Mouse (Mus musculus): ENCODE data around the gene Chchd6. TPM values are rescaled to one million over a fixed set of nuclear protein-coding genes. Genes with fewer than 3 reads are reported as not detected.

The Chchd6 gene
- polyA plus RNA-seq (2015; fragmentation: Nextera tagmentation; extraction: Ambion mirVana), result 48.9 and 49.4 TPM in 2 replicates

- no peak within 1 kb of the TSS for H3K27ac ChIP-seq
- H3K27me3 ChIP-seq, result no peaks in the 10 kb centered on the region
- H3K9ac ChIP-seq, result peak within 1 kb of the TSS; percentile 57
- H3K4me2 ChIP-seq, result peak within 1 kb of the TSS; percentile 72
- peak within 1 kb of the TSS; percentile 79 for H3K4me3 ChIP-seq
- H3K9me3 ChIP-seq, result no peaks in the 10 kb centered on the region
- H3K36me3 ChIP-seq, result no peaks in the 10 kb centered on the region
- peak; percentile 99 for ATAC-seq (ENCODE audit: insufficient number of reproducible peaks, low FRiP score, low TSS enrichment, low read depth)
- 0 out of 2 replicates have a peak, but pooled peaks cover 3% of the 10 kb centered on the region for H3K4me1 ChIP-seq
- under 1% methylated on average over 56 of the region's 56 CpGs for WGBS
Measured at GRCm38 (mm10) chr6:89595018-89595776, at the start of gene Chchd6. TSS of gene Chchd6 (minus strand) at chr6:89595652.

GRCm38 (mm10) chr6:89644271-89645075 is 49.0 kb upstream of the Chchd6 start:
- WGBS, result under 1% methylated on average over 40 of the region's 41 CpGs
- Histone ChIP-seq H3K4me1 (peaks cover 7% of the 10 kb centered on the region; the same call in 1 of the 2 replicates), H3K4me2 (peak overlapping the region; percentile 95), H3K9me3 (no peaks in the 10 kb centered on the region), H3K27me3 (no peaks in the 10 kb centered on the region), H3K27ac (peak overlapping the region; percentile 87), H3K36me3 (no peaks in the 10 kb centered on the region), H3K9ac (peak overlapping the region; percentile 55), H3K4me3 (peak overlapping the region; percentile 76)
- ATAC-seq (ENCODE audit: insufficient number of reproducible peaks, low FRiP score, low TSS enrichment, low read depth), result peak; percentile 91

- WGBS, result under 1% methylated on average over 51 of the region's 51 CpGs
- Histone ChIP-seq H3K4me2 (peak within 1 kb of the TSS; percentile 95), H3K9ac (peak within 1 kb of the TSS; percentile 55), H3K27me3 (no peaks in the 10 kb centered on the region), H3K9me3 (no peaks in the 10 kb centered on the region), H3K36me3 (no peaks in the 10 kb centered on the region), H3K4me1 (peaks cover 10% of the 10 kb centered on the region; the same call in 1 of the 2 replicates), H3K27ac (peak within 1 kb of the TSS; percentile 87), H3K4me3 (peak within 1 kb of the TSS; percentile 76)
- ATAC-seq (ENCODE audit: insufficient number of reproducible peaks, low FRiP score, low TSS enrichment, low read depth), result peak; percentile 86
Measured at GRCm38 (mm10) chr6:89643798-89644270, 48.4 kb upstream of the Chchd6 start, which contains the start of gene Txnrd3. TSS of gene Txnrd3 (plus strand) at chr6:89643988.

- Histone ChIP-seq H3K9ac (no peak overlapping the region), H3K36me3 (no peaks in the 10 kb centered on the region), H3K4me1 (peaks cover 14% of the 10 kb centered on the region), H3K4me3 (no peak overlapping the region), H3K4me2 (no peak overlapping the region), H3K9me3 (no peaks in the 10 kb centered on the region), H3K27me3 (no peaks in the 10 kb centered on the region), H3K27ac (peak overlapping the region; percentile 61; the same call in 1 of the 2 replicates)
- no peak for ATAC-seq (ENCODE audit: insufficient number of reproducible peaks, low FRiP score, low TSS enrichment, low read depth)
- WGBS, result 32% methylated on average over 2 of the region's 2 CpGs
Measured at GRCm38 (mm10) chr6:89639025-89639424, 43.6 kb upstream of the Chchd6 start.

- Histone ChIP-seq H3K4me3 (no peak overlapping the region), H3K9me3 (no peaks in the 10 kb centered on the region), H3K9ac (no peak overlapping the region), H3K27me3 (no peaks in the 10 kb centered on the region), H3K4me2 (no peak overlapping the region), H3K4me1 (peaks cover 15% of the 10 kb centered on the region), H3K36me3 (no peaks in the 10 kb centered on the region), H3K27ac (no peak overlapping the region)
- 68% methylated on average over 4 of the region's 4 CpGs for WGBS
- ATAC-seq (ENCODE audit: insufficient number of reproducible peaks, low FRiP score, low TSS enrichment, low read depth), result no peak
Measured at GRCm38 (mm10) chr6:89637977-89638376, 42.5 kb upstream of the Chchd6 start.

- no peak overlapping the region for H3K4me2 ChIP-seq
- peaks cover 14% of the 10 kb centered on the region for H3K4me1 ChIP-seq
Measured at GRCm38 (mm10) chr6:89634400-89634799, 38.9 kb upstream of the Chchd6 start.

GRCm38 (mm10) chr6:89633115-89633514 is 37.7 kb upstream of the Chchd6 start:
- no peaks in the 10 kb centered on the region for H3K27me3 ChIP-seq
- no peak overlapping the region for H3K4me3 ChIP-seq
- H3K27ac ChIP-seq, result no peak overlapping the region
- peaks cover 11% of the 10 kb centered on the region for H3K4me1 ChIP-seq
- ATAC-seq (ENCODE audit: insufficient number of reproducible peaks, low FRiP score, low TSS enrichment, low read depth), result no peak
- no peak overlapping the region for H3K9ac ChIP-seq
- WGBS, result 67% methylated on average over 7 of the region's 7 CpGs
- no peaks in the 10 kb centered on the region for H3K36me3 ChIP-seq
- H3K4me2 ChIP-seq, result no peak overlapping the region
- H3K9me3 ChIP-seq, result no peaks in the 10 kb centered on the region

More at GRCm38 (mm10) chr6:89634400-89634799, 38.9 kb upstream of the Chchd6 start:
- H3K36me3 ChIP-seq, result no peaks in the 10 kb centered on the region
- 33% methylated on average over 8 of the region's 8 CpGs for WGBS
- H3K9me3 ChIP-seq, result no peaks in the 10 kb centered on the region
- H3K27me3 ChIP-seq, result no peaks in the 10 kb centered on the region
- H3K27ac ChIP-seq, result no peak overlapping the region
- no peak overlapping the region for H3K4me3 ChIP-seq
- ATAC-seq (ENCODE audit: insufficient number of reproducible peaks, low FRiP score, low TSS enrichment, low read depth), result no peak
- no peak overlapping the region for H3K9ac ChIP-seq

GRCm38 (mm10) chr6:89631809-89632562 is 36.5 kb upstream of the Chchd6 start:
- 8% methylated on average over 10 of the region's 10 CpGs for WGBS
- no peak overlapping the region for H3K9ac ChIP-seq
- no peaks in the 10 kb centered on the region for H3K27me3 ChIP-seq
- peak overlapping the region; percentile 38 for H3K4me2 ChIP-seq
- H3K4me1 ChIP-seq, result peaks cover 11% of the 10 kb centered on the region
- H3K36me3 ChIP-seq, result no peaks in the 10 kb centered on the region
- no peaks in the 10 kb centered on the region for H3K9me3 ChIP-seq
- peak; percentile 58; the same call in 1 of the 2 replicates for ATAC-seq (ENCODE audit: insufficient number of reproducible peaks, low FRiP score, low TSS enrichment, low read depth)
- no peak overlapping the region for H3K4me3 ChIP-seq
- H3K27ac ChIP-seq, result no peak overlapping the region

GRCm38 (mm10) chr6:89628045-89628785 is 32.8 kb upstream of the Chchd6 start:
- Histone ChIP-seq H3K4me1 (peaks cover 4% of the 10 kb centered on the region), H3K9ac (no peak overlapping the region), H3K27me3 (no peaks in the 10 kb centered on the region), H3K9me3 (no peaks in the 10 kb centered on the region), H3K27ac (no peak overlapping the region), H3K36me3 (no peaks in the 10 kb centered on the region), H3K4me3 (no peak overlapping the region), H3K4me2 (no peak overlapping the region)
- no peak for ATAC-seq (ENCODE audit: insufficient number of reproducible peaks, low FRiP score, low TSS enrichment, low read depth)
- 50% methylated on average over 8 of the region's 8 CpGs for WGBS

- no peaks in the 10 kb centered on the region for H3K4me1 ChIP-seq
- 78% methylated on average over 3 of the region's 3 CpGs for WGBS
- no peak for ATAC-seq (ENCODE audit: insufficient number of reproducible peaks, low FRiP score, low TSS enrichment, low read depth)
- no peak overlapping the region for H3K4me3 ChIP-seq
- H3K9ac ChIP-seq, result no peak overlapping the region
- H3K4me2 ChIP-seq, result no peak overlapping the region
- no peaks in the 10 kb centered on the region for H3K36me3 ChIP-seq
- H3K9me3 ChIP-seq, result no peaks in the 10 kb centered on the region
- no peak overlapping the region for H3K27ac ChIP-seq
- no peaks in the 10 kb centered on the region for H3K27me3 ChIP-seq
Measured at GRCm38 (mm10) chr6:89622647-89623046, 27.2 kb upstream of the Chchd6 start.

GRCm38 (mm10) chr6:89615373-89615755 is 19.9 kb upstream of the Chchd6 start:
- Histone ChIP-seq H3K9ac (no peak overlapping the region), H3K4me2 (no peak overlapping the region), H3K9me3 (no peaks in the 10 kb centered on the region), H3K27ac (no peak overlapping the region), H3K36me3 (no peaks in the 10 kb centered on the region), H3K4me3 (no peak overlapping the region), H3K4me1 (peaks cover 11% of the 10 kb centered on the region; the same call in 1 of the 2 replicates), H3K27me3 (no peaks in the 10 kb centered on the region)
- no peak for ATAC-seq (ENCODE audit: insufficient number of reproducible peaks, low FRiP score, low TSS enrichment, low read depth)
- WGBS, result 41% methylated on average over 7 of the region's 7 CpGs
